Mouse (Mus musculus): Measurements from ENCODE around the gene Smad3.
A peak's percentile ranks its signal among the peaks of the same experiment; 100 is the strongest.

Gene Smad3

GRCm38 (mm10) chr9:63757865-63758440 lies at the start of gene Smad3:
Gene Smad3, minus strand, starts transcription at chr9:63757994.
- peak; percentile 62 to 73 for DNase-seq

DNA sequence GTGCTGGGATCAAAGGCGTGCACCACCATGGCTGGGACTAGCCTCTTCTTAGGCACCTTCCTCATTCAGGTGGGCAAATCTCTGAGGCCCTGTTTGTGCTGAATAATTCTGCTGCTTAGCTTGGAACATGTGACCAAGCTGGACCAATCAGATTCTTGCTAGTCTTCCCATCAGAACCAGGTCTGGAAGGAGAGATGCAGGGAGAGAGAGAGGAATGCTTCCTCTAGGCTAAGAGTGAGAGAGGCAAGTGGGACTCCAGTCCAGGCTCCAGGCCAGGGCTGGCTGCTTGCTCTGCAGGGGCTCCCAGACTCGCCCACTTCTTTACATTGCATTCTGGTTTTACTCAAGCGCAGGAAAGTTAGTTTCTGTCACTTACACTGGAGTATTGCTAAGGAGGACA lies 47.1 kb upstream of the Smad3 start:
- no peak for DNase-seq

DNA sequence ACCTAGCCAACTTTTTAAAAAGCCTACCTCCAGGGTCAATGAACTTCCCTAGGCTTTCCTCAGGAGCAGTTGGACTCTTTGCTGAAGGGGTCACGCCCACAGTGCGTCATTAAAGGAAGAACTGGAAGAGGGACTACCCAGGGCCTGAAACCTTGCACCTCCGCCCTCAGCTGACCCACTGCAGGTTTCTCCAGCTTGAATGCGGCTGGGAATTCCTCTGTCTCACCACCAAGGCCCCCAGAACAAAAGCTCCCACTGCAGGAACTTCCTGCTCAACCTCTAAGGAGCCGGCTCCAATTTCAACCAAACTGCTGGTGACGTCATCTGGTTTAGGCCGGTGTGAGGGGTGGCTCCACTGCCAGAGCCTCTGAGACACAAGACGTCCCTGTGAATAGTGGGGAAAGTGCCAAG lies 45.4 kb upstream of the Smad3 start:
- DNase-seq: no peak

GRCm38 (mm10) chr9:63802504-63802903 lies 44.7 kb upstream of the Smad3 start:
- no peak for DNase-seq

DNA sequence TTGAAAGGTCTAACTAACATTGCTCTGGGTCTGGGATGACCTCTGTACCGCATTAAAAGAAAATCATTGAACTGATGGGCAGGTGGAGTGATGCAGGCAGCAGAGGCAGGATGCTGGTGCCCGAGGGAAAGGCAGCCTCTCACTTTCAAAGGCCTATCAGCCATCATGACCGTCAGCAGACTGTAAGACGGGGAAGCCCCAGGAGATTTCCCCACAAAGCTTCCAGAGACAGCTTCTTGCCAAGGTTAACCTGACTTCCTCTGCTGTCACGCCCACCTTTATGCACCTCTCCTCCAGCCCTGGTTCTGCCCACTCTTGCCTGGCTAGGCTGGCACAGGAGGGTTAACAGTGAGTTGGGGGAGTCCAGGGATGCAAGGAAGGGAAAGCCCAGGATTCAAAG lies 44.3 kb upstream of the Smad3 start:
- no peak for DNase-seq

- DNase-seq: no peak
Measured at GRCm38 (mm10) chr9:63796429-63796828, 38.6 kb upstream of the Smad3 start.

- no peak for DNase-seq
Measured at GRCm38 (mm10) chr9:63793731-63794495, 36.1 kb upstream of the Smad3 start.

GRCm38 (mm10) chr9:63791716-63792115 lies 33.9 kb upstream of the Smad3 start:
- DNase-seq: no peak

GRCm38 (mm10) chr9:63791275-63791674 lies 33.5 kb upstream of the Smad3 start:
- DNase-seq: no peak

DNA sequence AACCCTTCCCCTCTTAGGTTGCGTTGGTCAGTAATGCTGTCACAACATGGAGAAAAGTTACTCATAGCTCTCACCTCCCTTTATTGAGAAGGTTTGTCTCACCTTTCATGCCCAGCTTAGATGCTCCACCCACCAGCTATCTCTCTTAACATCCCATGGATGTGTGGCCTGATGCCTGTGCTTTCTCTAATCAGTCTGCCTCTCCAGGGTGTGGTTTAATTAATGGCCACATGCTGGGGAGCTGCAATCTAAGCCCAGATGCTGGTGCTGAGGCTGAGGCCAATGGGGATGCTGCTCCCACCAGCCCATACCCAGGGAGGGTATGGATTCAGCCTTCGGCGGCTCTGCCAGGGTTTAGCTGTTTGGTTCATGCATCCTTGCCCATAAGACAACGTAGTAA lies 32.4 kb upstream of the Smad3 start:
- no peak for DNase-seq

GRCm38 (mm10) chr9:63789386-63789785 lies 31.6 kb upstream of the Smad3 start:
- DNase-seq: no peak

DNA sequence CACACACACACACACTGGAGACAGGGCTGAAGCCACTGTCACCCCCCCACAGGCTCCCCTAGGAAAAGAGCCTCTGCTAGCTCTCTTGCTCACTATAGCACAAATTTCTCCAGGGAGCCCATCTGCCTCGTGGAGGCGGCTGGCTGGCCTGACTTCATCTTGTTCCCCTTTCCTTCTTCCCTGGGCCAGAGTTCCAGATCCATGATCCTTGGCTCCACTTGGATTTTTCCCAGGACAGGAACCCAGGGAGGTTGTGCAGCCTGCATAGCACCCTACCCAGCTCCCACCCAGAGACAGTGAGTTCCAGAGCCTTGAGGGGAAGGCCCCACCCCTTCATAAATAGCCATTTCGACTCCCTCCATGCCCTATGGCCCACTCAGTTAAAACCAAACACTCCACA lies 29.8 kb upstream of the Smad3 start:
- no peak for DNase-seq

DNA sequence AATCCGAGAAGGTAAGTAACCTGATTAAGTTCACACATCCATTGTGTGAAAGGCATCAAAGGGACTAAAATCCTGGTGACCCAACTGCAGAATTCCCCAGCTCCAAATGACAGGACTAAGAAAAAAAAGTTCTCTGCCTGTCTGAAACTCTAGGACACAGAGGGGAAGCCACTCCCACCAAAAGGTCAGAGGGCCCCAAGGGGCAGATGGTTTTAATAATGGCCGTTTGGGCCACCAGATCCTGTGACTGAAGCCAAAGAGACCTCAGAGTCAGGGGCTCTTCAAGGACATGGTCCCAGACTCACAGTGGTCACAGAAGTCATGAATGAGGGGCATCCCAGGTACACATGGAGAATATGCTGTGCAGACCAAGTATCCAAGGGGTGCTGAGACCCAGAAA lies 29.3 kb upstream of the Smad3 start:
- DNase-seq: no peak

GRCm38 (mm10) chr9:63786026-63786670 lies 28.4 kb upstream of the Smad3 start:
- no peak for DNase-seq

GRCm38 (mm10) chr9:63785492-63785891 lies 27.7 kb upstream of the Smad3 start:
- no peak for DNase-seq

DNA sequence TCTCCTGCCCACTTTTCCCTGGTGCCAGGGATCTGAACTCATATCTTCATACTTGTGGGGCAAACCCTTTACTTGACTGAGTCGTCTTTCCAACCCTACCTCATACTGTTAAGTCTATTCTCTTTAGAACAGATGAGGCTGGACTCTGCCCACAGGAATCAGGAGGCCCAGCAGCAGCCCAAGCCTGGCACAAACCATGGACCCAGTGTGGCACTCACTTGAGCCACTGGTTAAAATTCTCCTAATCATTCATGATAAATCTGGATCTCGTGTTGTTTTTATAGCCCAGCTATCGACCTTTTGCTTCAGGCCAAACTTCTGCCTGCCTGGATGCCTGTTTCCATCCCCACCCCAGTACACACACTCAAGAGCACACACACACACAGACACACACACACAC lies 26.8 kb upstream of the Smad3 start:
- no peak for DNase-seq

DNA sequence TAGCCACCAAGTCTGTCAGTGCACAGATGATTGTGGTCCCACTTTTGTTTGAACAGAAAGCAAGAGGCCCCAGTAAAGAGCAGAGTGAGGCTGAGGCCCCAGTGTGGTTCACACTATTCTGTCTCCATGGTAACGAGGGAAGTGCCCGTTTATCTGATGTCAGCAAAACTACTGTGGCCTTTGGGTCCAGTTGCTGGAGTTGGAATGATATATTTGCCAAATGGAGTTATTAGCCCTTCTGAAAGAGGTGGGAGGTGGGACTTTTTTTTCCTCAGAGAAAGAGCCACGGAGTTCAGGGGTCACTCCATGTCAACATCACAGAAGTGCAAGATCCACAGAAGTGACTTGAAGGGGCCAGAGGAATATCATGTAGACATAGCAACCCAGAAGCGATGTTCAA lies 24.9 kb upstream of the Smad3 start:
- DNase-seq: no peak

- DNase-seq: no peak
Measured at GRCm38 (mm10) chr9:63781714-63782464, 24.1 kb upstream of the Smad3 start.

GRCm38 (mm10) chr9:63779950-63780887 lies 22.4 kb upstream of the Smad3 start:
- peak in 1 of 2 experiments; percentile 5 for DNase-seq

- no peak for DNase-seq
Measured at GRCm38 (mm10) chr9:63776735-63777134, 18.9 kb upstream of the Smad3 start.

DNA sequence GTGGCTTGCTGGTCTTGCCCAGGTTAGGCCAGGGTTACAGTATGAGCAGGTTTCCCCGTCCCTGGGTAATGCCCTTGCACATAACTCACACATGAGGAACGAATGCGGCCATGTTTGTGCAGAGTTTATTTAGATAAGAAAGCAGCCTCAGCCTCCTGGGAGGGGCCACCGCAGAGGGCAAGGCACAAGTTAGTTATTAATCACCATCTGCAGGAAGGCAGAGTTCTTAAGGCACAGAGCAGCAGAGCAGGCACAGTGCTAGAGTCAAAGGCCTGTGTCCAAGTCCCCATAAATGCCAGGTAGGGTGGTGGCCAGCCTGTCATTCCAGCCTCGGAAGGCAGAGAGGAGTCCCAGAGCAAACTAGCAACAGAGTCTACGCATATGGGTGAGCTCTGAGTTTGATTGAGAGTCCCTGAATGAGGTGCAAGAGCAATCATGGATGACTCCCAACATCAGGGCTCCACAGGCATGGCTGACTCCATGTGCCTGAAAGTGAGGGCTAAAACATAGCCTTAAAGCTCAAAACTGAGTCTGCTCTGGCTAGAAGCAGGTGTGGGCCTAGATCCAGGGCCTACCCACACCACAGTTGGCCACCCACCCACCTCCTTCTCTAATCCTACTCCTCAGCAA lies 17.2 kb upstream of the Smad3 start:
- no peak for DNase-seq

GRCm38 (mm10) chr9:63772452-63772851 lies 14.7 kb upstream of the Smad3 start:
- DNase-seq: no peak

All from cerebellum, postnatal 36 days (tissue).